Mouse (Mus musculus): ENCODE measurements around the gene Map3k21. TPM values are rescaled to one million over a fixed set of nuclear protein-coding genes. Genes with fewer than 3 reads are reported as not detected.

Map3k21 gene
- polyA plus RNA-seq, 1 experiment from 2014 or later: 0.03 TPM

DNA sequence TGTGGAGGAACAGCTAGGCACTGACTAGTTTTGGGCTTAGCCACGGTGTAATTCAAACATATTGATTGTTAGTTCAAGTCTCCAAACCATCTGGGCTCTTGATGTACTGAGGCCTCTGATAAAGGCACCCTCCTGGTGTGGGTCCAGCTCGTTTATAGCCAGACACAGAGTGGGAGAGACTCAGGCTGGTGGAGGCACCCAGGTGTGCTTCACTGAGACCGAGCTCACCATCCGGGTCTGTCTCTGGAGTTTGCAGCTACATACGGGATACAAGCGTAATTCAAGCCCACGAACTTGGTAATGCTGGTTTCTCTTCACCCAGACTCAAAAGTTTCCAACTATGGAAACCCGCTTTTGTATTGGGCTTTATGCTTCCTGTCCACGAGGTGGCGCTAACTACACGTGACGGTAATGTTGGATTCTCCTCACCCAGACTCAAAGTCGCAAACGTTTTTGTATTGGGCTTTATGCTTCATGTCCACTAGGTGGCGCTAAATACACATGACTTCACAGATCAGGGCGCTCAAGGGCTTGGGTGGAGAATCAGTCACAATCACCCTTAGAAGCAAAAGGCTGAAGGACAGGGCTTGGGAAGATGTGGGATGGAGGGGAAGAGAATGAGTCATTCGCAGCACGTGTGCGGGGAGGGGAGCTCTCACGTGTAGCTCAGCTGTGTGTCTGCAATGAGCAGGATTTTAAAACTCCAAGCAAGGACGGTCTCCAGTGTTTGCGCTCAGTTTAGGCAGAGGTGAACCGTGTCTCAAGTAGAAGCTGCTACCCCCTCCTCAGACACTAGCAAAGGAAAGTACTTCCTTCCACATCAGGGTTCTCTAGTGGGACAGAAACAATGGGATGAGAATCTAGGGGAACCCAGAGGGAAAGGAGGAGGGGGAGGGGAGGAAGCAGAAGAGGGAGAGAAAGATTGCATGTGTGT is 40.0 kb downstream of the Map3k21 start:
- Histone ChIP-seq H3K27me3 (ENCODE audit: control insufficient read depth, insufficient read depth, low read length) (no peaks in the 10 kb centered on the region; the same call in 1 of the 2 replicates), H3K36me3 (ENCODE audit: control insufficient read depth, insufficient read depth, low read length) (no peaks in the 10 kb centered on the region), H3K9me3 (ENCODE audit: control insufficient read depth, low read length) (no peaks in the 10 kb centered on the region), H3K27ac (ENCODE audit: low read depth, low read length) (no peak overlapping the region), H3K4me3 (ENCODE audit: low read depth, low read length) (no peak overlapping the region), H3K9ac (ENCODE audit: low read length) (no peak overlapping the region), H3K4me1 (ENCODE audit: control insufficient read depth, insufficient read depth, low read length) (no peaks in the 10 kb centered on the region), H3K4me2 (no peak overlapping the region)
- peak; percentile 95 for DNase-seq (ENCODE audit: low spot score, missing footprints)
- 23% methylated on average over 23 of the region's 23 CpGs for WGBS
- peak; percentile 80 for ATAC-seq (ENCODE audit: low FRiP score)

DNA sequence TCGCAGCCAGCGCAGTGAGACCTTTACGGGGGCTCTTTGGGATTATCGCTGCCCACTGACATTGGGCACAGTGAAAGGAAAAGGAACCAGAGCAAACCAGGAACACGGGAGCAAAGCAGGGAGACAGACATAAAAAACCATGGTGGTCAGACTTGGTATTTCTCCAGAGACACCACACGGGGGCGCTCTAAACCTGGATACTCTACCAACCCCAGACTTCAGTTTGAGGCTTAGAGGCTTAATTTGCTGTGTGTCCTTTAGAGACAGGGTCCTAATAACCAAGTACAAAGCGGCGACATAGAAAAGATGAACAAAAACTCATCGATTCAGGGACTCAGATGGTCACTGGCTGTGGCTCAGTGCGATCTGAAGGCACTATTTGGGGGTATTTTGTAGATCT is 45.4 kb downstream of the Map3k21 start:
- ATAC-seq (ENCODE audit: low FRiP score) (no peak), DNase-seq (ENCODE audit: low spot score, missing footprints) (peak; percentile 92)
- Histone ChIP-seq H3K27ac (ENCODE audit: low read depth, low read length) (no peak overlapping the region), H3K9me3 (ENCODE audit: control insufficient read depth, low read length) (peaks cover 1% of the 10 kb centered on the region; the same call in 1 of the 2 replicates), H3K36me3 (ENCODE audit: control insufficient read depth, insufficient read depth, low read length) (no peaks in the 10 kb centered on the region), H3K9ac (ENCODE audit: low read length) (no peak overlapping the region), H3K27me3 (ENCODE audit: control insufficient read depth, insufficient read depth, low read length) (no peaks in the 10 kb centered on the region; the same call in 1 of the 2 replicates), H3K4me2 (no peak overlapping the region), H3K4me3 (ENCODE audit: low read depth, low read length) (no peak overlapping the region), H3K4me1 (ENCODE audit: control insufficient read depth, insufficient read depth, low read length) (no peaks in the 10 kb centered on the region)
- WGBS: 11% methylated on average over 11 of the region's 11 CpGs

DNA sequence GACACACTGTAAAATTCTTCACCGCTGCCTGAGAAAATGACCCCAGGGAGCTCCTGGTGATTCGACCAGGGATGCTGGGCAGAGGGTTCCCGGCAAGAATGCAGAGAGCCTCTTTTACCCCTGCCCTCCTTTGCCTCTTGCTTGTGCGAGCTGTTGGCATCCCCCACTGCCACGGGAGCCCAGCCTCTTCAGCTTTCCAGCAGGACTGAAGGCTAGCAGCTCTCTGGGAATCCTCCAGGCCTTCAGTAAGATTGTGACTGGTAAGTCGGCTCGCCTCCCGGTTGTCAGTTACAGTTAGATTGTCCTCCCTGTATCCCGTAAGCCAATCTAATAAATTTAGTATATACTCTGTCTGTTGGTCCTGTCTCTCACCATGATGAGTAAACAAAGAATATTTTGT is 46.5 kb downstream of the Map3k21 start:
- Histone ChIP-seq H3K9ac (ENCODE audit: low read length) (no peak overlapping the region), H3K4me3 (ENCODE audit: low read depth, low read length) (no peak overlapping the region), H3K36me3 (ENCODE audit: control insufficient read depth, insufficient read depth, low read length) (no peaks in the 10 kb centered on the region), H3K4me1 (ENCODE audit: control insufficient read depth, insufficient read depth, low read length) (no peaks in the 10 kb centered on the region), H3K27ac (ENCODE audit: low read depth, low read length) (no peak overlapping the region), H3K9me3 (ENCODE audit: control insufficient read depth, low read length) (peaks cover 4% of the 10 kb centered on the region; the same call in 1 of the 2 replicates), H3K4me2 (no peak overlapping the region), H3K27me3 (ENCODE audit: control insufficient read depth, insufficient read depth, low read length) (no peaks in the 10 kb centered on the region; the same call in 1 of the 2 replicates)
- ATAC-seq (ENCODE audit: low FRiP score) (no peak), DNase-seq (ENCODE audit: low spot score, missing footprints) (no peak)
- WGBS: 83% methylated on average over 9 of the region's 9 CpGs

DNA sequence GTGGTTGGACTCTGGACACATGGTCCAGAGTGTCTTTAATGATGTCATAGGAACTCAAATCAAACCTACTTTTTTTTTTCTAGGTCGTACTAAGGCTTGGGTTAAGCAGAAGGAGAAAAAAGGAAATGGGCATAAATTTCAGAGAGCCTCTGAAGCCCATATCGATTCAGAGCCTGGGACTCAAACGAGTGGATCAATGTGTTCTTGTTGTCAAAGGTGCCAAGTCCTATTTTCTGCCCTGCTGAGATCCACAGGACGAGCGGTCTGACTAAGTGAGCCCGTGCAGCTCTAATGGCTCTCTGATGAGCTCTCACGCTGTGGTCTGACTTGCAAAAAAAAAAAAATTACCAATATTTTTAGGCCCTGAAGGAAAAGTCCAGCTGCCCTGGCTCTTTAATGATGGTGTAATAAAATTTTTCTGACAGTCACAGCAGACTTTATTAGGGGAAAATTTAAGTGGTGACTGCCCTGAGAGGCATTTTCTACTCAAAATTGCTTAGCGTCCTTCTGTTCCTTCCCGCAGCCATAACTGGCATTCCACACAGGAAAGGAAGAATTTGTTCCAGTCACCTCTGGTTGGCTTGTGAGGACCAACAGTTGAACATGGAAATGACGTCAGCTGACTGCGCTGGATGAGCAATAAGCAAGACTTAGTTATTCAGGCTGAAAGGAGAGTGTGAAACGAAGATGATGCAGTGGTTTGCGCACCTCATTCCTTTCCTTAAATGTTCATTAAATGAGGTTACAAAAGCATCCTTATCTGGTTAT is 47.2 kb downstream of the Map3k21 start:
- Histone ChIP-seq H3K27ac (ENCODE audit: low read depth, low read length) (no peak overlapping the region), H3K4me3 (ENCODE audit: low read depth, low read length) (no peak overlapping the region), H3K4me1 (ENCODE audit: control insufficient read depth, insufficient read depth, low read length) (no peaks in the 10 kb centered on the region), H3K9me3 (ENCODE audit: control insufficient read depth, low read length) (peaks cover 4% of the 10 kb centered on the region; the same call in 1 of the 2 replicates), H3K36me3 (ENCODE audit: control insufficient read depth, insufficient read depth, low read length) (no peaks in the 10 kb centered on the region), H3K4me2 (no peak overlapping the region), H3K9ac (ENCODE audit: low read length) (no peak overlapping the region), H3K27me3 (ENCODE audit: control insufficient read depth, insufficient read depth, low read length) (no peaks in the 10 kb centered on the region)
- DNase-seq (ENCODE audit: low spot score, missing footprints) (peak; percentile 37), ATAC-seq (ENCODE audit: low FRiP score) (no peak)
- WGBS: 78% methylated on average over 13 of the region's 13 CpGs

DNA sequence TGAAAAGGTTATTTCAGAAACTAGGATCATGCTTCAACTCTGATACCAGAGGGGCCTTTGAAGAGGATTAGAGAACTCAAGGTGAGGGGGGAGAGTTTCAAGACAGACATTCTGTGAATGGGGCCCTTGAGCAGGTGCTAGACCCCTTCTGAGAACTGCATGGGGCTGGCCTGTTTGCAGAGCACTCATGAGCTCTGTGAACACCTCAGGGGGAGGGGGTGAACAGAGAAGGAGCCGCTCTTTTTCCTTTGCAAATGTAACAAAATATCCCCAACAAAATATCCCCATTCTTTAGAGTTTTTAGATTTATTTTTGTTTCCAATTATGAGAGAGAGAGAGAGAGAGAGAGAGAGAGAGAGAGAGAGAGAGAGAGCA is 47.7 kb downstream of the Map3k21 start:
- Histone ChIP-seq H3K36me3 (ENCODE audit: control insufficient read depth, insufficient read depth, low read length) (no peaks in the 10 kb centered on the region), H3K4me1 (ENCODE audit: control insufficient read depth, insufficient read depth, low read length) (no peaks in the 10 kb centered on the region), H3K9me3 (ENCODE audit: control insufficient read depth, low read length) (peaks cover 4% of the 10 kb centered on the region; the same call in 1 of the 2 replicates), H3K27ac (ENCODE audit: low read depth, low read length) (no peak overlapping the region), H3K4me2 (no peak overlapping the region), H3K4me3 (ENCODE audit: low read depth, low read length) (no peak overlapping the region), H3K27me3 (ENCODE audit: control insufficient read depth, insufficient read depth, low read length) (no peaks in the 10 kb centered on the region), H3K9ac (ENCODE audit: low read length) (no peak overlapping the region)
- 88% methylated on average over 1 of the region's 1 CpGs for WGBS
- DNase-seq (ENCODE audit: low spot score, missing footprints) (peak; percentile 66), ATAC-seq (ENCODE audit: low FRiP score) (no peak)

DNA sequence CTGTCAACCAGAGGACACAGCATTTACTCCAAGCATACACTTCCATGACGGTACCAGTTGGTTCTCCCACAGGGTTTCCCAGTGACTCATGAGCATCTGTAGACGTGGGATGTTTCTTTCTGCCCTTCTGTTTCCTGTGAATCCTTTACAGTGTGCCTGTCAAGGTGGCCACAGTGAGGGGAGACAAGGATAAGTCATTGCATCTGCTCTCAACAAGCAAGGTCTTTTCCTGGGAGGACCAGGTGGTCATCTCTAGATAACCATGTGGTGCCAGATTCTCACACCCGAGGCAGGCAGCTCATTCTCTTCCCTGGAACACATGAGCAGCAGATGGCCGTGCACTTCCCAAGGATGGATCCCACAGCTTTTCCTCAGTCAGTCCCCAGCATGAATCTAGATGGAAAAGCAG is 49.1 kb downstream of the Map3k21 start:
- peak; percentile 12 for DNase-seq (ENCODE audit: low spot score, missing footprints)
- Histone ChIP-seq H3K9ac (ENCODE audit: low read length) (no peak overlapping the region), H3K9me3 (ENCODE audit: control insufficient read depth, low read length) (peaks cover 4% of the 10 kb centered on the region; the same call in 1 of the 2 replicates), H3K4me3 (ENCODE audit: low read depth, low read length) (no peak overlapping the region), H3K4me2 (no peak overlapping the region), H3K27ac (ENCODE audit: low read depth, low read length) (no peak overlapping the region), H3K36me3 (ENCODE audit: control insufficient read depth, insufficient read depth, low read length) (no peaks in the 10 kb centered on the region), H3K4me1 (ENCODE audit: control insufficient read depth, insufficient read depth, low read length) (no peaks in the 10 kb centered on the region), H3K27me3 (ENCODE audit: control insufficient read depth, insufficient read depth, low read length) (no peaks in the 10 kb centered on the region)
- WGBS: 70% methylated on average over 4 of the region's 4 CpGs
- no peak for ATAC-seq (ENCODE audit: low FRiP score)

DNA sequence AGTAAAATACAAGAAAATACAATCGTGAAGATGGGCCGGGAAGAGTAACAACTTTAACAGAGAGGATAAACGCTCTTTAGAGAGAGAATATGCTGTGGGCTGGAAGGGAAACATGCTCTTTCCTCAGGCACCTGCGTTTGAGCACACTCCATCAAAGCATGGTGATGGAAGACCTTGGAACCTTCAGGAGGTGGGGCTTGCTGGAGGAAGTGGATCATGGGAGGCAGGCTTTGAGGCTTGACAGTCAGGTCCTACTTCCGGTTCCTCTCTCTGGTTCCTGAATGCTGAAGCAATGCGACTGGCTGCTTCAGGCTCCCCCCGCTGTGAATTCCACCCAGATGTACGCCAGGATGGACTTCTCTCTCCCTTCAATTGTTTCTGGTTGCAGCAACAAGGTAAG is 49.8 kb downstream of the Map3k21 start:
- peaks cover 4% of the 10 kb centered on the region; the same call in 1 of the 2 replicates for H3K9me3 ChIP-seq (ENCODE audit: control insufficient read depth, low read length)
- H3K9ac ChIP-seq (ENCODE audit: low read length): no peak overlapping the region
- no peak overlapping the region for H3K4me2 ChIP-seq
- no peak overlapping the region for H3K4me3 ChIP-seq (ENCODE audit: low read depth, low read length)
- no peaks in the 10 kb centered on the region for H3K36me3 ChIP-seq (ENCODE audit: control insufficient read depth, insufficient read depth, low read length)
- no peak overlapping the region for H3K27ac ChIP-seq (ENCODE audit: low read depth, low read length)
- ATAC-seq (ENCODE audit: low FRiP score) (no peak), DNase-seq (ENCODE audit: low spot score, missing footprints) (no peak)
- WGBS: 91% methylated on average over 8 of the region's 8 CpGs
- H3K27me3 ChIP-seq (ENCODE audit: control insufficient read depth, insufficient read depth, low read length): no peaks in the 10 kb centered on the region
- no peaks in the 10 kb centered on the region for H3K4me1 ChIP-seq (ENCODE audit: control insufficient read depth, insufficient read depth, low read length)

DNA sequence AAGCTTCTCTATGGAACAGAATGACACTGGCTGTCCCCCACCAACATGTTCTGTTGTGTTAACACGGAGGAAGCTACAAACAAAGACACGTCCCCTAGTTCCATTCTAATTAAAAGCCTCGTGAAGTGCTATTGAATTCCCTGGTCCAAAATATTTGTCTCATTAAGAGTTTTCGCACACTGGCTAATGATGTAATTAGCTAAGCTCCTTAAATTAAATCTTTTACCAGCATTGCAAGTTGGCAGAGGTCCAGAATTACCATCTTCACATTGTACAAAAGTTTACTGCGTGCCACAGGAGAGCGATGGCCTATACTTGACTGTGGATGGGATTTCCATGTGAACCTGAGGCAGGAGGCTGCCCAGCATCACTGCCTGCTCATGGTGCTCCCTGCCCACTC is 51.5 kb downstream of the Map3k21 start:
- ATAC-seq (ENCODE audit: low FRiP score): no peak
- WGBS: 89% methylated on average over 6 of the region's 6 CpGs

DNA sequence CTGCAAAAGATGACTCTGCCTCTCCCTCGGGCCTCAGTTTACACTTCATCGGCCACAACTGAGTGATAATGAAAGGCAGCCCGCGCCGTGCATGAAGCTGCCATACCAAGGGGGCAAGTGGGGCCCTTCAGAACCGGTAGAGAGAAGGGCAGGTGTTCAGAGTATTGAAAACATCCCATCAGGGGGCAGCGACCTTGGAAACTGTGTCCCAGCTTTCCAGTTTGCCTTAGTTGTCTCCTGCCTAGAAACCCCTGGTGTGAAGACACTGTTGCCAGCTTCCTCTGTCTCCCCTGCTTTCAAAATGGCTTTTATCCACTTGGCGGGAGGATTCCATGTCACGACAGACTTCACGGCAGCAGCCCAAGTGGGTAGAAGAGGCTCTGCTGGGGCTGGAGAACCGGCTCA is 53.6 kb downstream of the Map3k21 start:
- Histone ChIP-seq H3K4me1 (ENCODE audit: control insufficient read depth, insufficient read depth, low read length) (no peaks in the 10 kb centered on the region), H3K4me2 (no peak overlapping the region), H3K36me3 (ENCODE audit: control insufficient read depth, insufficient read depth, low read length) (no peaks in the 10 kb centered on the region), H3K9me3 (ENCODE audit: control insufficient read depth, low read length) (peaks cover 4% of the 10 kb centered on the region; the same call in 1 of the 2 replicates), H3K27me3 (ENCODE audit: control insufficient read depth, insufficient read depth, low read length) (no peaks in the 10 kb centered on the region), H3K9ac (ENCODE audit: low read length) (no peak overlapping the region), H3K27ac (ENCODE audit: low read depth, low read length) (no peak overlapping the region), H3K4me3 (ENCODE audit: low read depth, low read length) (no peak overlapping the region)
- ATAC-seq (ENCODE audit: low FRiP score) (no peak), DNase-seq (ENCODE audit: low spot score, missing footprints) (peak; percentile 84)
- 5% methylated on average over 11 of the region's 11 CpGs for whole genome bisulfite sequencing

More for the DNA sequence above, 51.5 kb downstream of the Map3k21 start:
- Histone ChIP-seq H3K9me3 (ENCODE audit: control insufficient read depth, low read length) (peaks cover 4% of the 10 kb centered on the region; the same call in 1 of the 2 replicates), H3K27me3 (ENCODE audit: control insufficient read depth, insufficient read depth, low read length) (no peaks in the 10 kb centered on the region), H3K4me1 (ENCODE audit: control insufficient read depth, insufficient read depth, low read length) (no peaks in the 10 kb centered on the region), H3K27ac (ENCODE audit: low read depth, low read length) (no peak overlapping the region), H3K36me3 (ENCODE audit: control insufficient read depth, insufficient read depth, low read length) (no peaks in the 10 kb centered on the region), H3K4me3 (ENCODE audit: low read depth, low read length) (no peak overlapping the region), H3K9ac (ENCODE audit: low read length) (no peak overlapping the region), H3K4me2 (no peak overlapping the region)
- peak; percentile 28 for DNase-seq (ENCODE audit: low spot score, missing footprints)
